Mouse (Mus musculus) adrenal gland, adult 18-20 months (tissue): ENCODE data around the gene Kif1bp. TPM values are rescaled to one million over a fixed set of nuclear protein-coding genes. Genes with fewer than 3 reads are reported as not detected.

Experiments used
- DNase-seq, 2 experiments: peaks; one replicate each; pipeline ENCODE4 v3.0.0; 2021 to 2022; ENCODE audit warnings: low spot score in 2 of 2
- total RNA-seq, 2 experiments: library from RNA; stranded (reverse); gene quantifications; 1 replicate in 1 of 2; 2 replicates in 1 of 2; pipeline ENCODE4 v1.2.3; 2021

Gene Kif1bp
- total RNA-seq, 2 experiments from 2014 or later: 45.7 to 57.0 TPM

GRCm38 (mm10) chr10:62557736-62558135, 20.5 kb downstream of the Kif1bp start:
- no peak for DNase-seq

GRCm38 (mm10) chr10:62556558-62556901, 21.7 kb downstream of the Kif1bp start:
- no peak for DNase-seq

DNA sequence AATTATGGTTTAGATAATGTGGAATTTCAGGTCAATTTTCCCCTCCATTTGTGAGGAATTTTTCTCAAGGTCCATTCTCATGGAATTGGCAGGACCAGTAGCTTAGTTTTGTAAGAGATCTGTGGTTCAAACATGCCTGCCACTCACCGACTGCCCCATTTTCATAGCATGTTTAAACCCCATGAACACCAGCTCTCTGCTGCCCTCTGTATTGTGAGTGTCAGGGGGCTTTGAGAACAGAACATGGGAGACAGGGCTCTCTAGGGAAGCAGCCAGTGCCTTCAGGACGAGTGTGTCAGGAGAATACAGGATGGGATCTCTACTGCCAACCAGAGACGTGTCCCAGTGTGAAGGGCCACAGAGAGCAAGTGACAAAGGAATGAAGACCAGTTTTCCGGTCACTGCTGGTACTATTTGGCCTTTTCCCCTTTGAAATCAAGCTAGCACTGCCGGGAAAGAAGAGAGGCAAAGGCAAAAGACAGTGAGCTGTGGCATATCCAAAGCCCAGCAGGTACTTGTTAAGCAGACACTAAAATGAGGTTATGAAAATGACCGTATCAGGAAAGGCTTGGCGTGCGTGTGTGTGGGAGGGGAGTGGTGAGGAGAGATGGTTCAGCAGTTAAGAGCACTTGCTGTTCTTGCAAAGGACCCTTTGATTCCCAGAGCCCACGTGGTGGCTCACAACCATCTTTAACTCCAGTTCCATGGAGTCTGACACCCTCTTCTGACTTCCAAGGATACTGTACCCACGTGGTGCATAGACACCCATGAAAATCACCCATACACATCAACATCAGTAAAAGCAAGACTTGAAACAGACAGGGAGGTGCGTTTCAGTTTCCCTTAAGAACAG, 22.3 kb downstream of the Kif1bp start:
- no peak for DNase-seq

GRCm38 (mm10) chr10:62553611-62554091, 24.6 kb downstream of the Kif1bp start:
- DNase-seq: no peak

GRCm38 (mm10) chr10:62550787-62551300, 27.4 kb downstream of the Kif1bp start:
- no peak for DNase-seq

DNA sequence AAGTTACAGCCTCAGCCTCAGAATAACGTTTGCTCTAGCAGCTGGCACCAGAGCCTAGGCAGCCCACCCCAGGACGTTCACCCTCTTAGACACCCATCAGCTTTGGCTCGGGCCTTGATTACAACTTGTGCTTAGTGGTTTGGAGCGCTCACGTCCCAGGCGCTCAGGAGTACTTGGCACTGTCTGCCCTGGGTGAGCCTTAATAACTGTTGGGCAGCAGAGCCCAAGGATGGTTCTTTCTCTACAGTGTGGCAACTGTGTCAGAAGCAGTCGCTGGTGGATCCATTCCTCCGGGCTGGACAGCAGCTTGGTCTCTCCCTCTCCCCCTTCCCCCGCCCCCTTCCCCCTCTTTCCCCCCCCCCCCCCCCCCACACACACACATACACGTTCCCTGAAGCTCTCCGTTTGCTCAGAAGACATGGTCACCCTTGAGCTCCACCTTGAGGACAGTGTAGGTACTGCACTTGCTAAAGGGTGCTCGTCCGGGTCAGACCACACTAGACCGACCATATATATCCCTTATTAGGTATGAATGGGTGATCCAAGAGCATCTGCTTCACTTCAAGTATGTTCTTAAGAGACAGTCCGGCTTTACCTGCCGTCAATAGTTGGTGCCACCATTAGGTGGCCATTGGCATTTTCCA, 28.6 kb downstream of the Kif1bp start:
- DNase-seq: peak; percentile 70 to 81

DNA sequence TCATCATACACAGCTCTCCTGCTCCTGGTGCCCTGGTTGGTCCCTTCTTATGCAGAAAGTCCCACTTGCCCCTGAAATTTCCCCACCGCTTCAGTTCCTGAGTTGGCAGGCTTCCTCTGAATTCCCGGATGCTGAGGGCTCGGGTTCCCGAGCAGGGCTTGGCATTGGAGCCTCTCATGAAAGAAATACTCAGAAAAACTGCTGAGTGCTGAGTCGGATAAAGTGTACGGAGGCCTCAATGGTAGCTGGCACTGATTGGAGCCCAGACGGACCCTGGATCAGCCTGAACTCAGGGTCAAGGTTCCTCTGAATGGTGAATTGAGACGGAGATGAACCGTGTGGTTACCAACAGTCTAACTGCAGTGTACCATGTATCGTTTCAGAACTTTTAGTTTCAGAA, 31.8 kb downstream of the Kif1bp start:
- DNase-seq: no peak

DNA sequence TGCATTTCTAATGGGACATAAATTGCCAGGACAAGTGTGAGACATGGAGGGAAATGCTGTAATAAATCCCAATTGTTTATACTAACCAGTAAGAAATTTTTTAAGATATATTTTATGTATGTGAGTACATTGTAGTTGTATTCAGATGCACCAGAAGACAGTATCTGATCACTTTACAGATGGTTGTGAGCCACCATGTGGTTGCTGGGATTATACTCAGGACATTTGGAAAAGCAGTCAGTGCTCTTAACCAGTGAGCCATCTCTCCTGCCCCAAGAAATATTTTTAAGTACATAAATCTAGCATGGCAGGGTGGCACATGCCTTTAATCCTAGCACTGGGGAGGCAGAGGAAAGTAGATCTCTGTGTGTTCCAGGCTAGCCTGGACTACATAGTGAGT, 32.5 kb downstream of the Kif1bp start:
- no peak for DNase-seq

DNA sequence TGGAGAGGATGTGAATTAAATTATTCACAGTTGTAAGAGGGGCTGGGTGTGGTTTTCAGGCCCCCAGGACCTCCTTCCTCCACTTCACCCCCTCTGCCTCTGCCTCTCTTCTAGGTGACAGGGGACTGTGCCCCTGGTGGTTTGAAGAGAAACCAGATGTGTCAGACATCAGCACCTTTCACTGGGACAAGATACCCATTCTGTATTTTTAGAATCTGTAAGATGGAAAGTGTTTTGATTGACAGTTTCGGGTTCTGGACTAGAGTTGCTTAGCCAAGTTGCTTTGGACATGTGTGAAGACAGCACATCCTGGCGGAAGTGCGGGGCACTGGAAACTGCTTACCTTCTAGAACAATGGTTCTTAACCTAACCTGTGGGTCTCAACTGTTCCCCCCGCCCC, 33.9 kb downstream of the Kif1bp start:
- no peak for DNase-seq

- DNase-seq: no peak
Observed at GRCm38 (mm10) chr10:62543399-62543808, 34.9 kb downstream of the Kif1bp start.

- no peak for DNase-seq
Observed at GRCm38 (mm10) chr10:62542928-62543327, 35.3 kb downstream of the Kif1bp start.

- no peak for DNase-seq
Observed at GRCm38 (mm10) chr10:62542507-62542906, 35.8 kb downstream of the Kif1bp start.

DNA sequence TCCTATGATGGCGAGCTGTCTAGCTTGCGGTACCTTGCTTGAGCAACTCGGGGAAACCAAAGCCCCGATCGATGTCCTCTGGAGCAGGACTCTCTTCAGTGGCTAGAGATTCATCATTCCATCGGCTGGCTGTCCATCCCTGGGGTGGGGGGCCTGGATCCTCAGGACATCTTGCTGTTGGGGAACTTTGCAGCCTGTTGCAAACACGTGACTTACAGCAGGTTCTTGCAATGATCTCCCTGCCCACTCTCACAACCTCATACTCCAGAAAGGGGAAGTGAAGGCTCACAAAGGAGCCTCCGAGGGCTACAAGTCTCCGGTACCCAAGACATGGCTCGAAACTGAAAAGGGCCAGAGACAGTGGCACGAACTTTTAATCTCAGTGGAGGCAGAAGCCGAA, 36.8 kb downstream of the Kif1bp start:
- DNase-seq: no peak

GRCm38 (mm10) chr10:62540800-62541199, 37.5 kb downstream of the Kif1bp start:
- DNase-seq: no peak

DNA sequence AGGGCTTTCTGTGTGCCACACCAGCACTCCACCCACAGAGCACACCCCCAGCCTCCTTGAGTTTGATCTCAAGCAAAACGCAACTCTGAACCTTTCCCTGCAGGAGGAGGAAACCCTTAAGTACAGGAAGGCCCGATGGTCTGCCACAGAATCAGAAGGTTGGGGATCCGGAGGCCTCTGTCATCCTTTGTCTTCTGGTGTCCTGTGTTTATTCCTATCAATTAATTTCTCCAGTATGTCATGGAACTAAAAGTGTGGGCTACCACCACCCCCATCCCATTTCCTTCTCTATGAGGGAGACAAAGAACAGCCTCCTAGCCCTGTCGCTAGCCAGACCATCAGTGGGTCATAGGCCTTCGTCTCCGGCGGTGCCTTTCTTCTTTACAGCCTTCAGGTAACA, 43.7 kb downstream of the Kif1bp start:
- DNase-seq: no peak

GRCm38 (mm10) chr10:62532832-62533231, 45.4 kb downstream of the Kif1bp start:
- no peak for DNase-seq

GRCm38 (mm10) chr10:62530183-62530582, 48.1 kb downstream of the Kif1bp start:
- DNase-seq: peak in 1 of 2 experiments; percentile 50

GRCm38 (mm10) chr10:62527351-62527750, 50.9 kb downstream of the Kif1bp start, which contains the start of gene Srgn:
TSS of gene Srgn (minus strand) at chr10:62527451.
- no peak for DNase-seq

DNA sequence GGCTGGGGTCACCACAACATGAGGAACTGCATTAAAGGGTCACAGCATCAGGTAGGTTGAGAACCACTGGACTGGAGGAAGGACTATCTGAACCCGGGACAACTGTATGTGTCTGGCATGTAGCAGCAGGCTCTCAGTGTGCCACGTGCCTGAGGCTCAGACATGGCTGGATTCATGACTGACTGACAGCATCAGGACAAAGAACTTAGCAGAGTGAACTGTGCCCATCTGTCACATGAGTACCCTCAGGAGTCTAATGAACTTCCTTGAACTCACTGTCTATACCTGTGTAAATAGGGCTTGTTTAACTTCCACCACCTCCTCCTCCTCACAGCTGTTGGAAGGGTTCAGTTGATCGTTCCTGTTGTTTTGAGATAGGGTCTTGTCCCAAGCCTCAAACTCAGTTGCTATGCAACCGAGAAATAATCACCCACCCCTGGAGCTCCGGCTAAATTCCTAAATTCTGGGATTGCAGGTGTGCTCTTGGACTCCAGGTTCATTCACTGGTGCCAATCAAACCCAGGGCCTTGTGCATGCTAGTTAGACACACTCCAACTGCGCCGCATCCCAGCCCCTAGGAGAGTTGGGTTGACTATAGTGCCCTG, 55.8 kb downstream of the Kif1bp start:
- no peak for DNase-seq

DNA sequence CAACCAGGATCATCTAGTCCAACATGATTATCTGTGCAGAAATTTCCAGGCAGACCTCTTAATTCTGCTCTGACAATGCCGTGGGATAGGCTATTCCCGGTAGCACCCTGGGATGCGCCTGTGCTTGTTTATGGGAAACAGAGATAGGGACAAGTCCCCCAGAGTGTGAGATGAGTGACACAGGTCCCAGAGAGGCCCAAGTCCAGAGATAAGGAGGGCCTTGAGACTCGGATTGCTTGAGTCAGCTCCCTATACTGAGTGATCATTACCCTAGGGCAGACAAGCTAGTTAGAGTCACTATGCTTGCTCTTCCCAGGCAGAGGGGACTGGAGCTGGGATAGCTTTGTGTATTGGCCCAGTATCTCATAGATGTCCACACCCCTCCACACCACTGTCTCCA, 56.5 kb downstream of the Kif1bp start:
- no peak for DNase-seq

GRCm38 (mm10) chr10:62520911-62521310, 57.3 kb downstream of the Kif1bp start:
- no peak for DNase-seq

GRCm38 (mm10) chr10:62517511-62517910, 60.7 kb downstream of the Kif1bp start:
- no peak for DNase-seq
